Mouse (Mus musculus): ENCODE measurements around the gene Mx1. TPM values are rescaled to one million over a fixed set of nuclear protein-coding genes. Genes with fewer than 3 reads are reported as not detected.
A peak's percentile ranks its signal among the peaks of the same experiment; 100 is the strongest.

Mx1 gene
- total RNA-seq (2021), result 1.5 and 4.1 TPM in 2 replicates
- long read RNA-seq, experiment 1, partial matches to known transcripts, result 0 of 1 reads
- long read RNA-seq, experiment 1, other reads (novel, unspliced or antisense), result 1 of 1 reads
- long read RNA-seq, experiment 2, result 0 reads

GRCm38 (mm10) chr16:97462481-97463181 lies at the start of gene Mx1:
Mx1 (minus strand) TSS chr16:97462907.
- no peak for DNase-seq

GRCm38 (mm10) chr16:97512347-97512751 lies 49.6 kb upstream of the Mx1 start:
- no peak for DNase-seq

- DNase-seq, result peak; percentile 16
Measured at GRCm38 (mm10) chr16:97511495-97511894, 48.8 kb upstream of the Mx1 start.

- DNase-seq, result no peak
Measured at GRCm38 (mm10) chr16:97510849-97511248, 48.1 kb upstream of the Mx1 start.

- no peak for DNase-seq
Measured at GRCm38 (mm10) chr16:97507783-97508182, 45.1 kb upstream of the Mx1 start.

GRCm38 (mm10) chr16:97504793-97505192 lies 42.1 kb upstream of the Mx1 start:
- DNase-seq, result no peak

- DNase-seq, result no peak
Measured at GRCm38 (mm10) chr16:97503849-97504248, 41.1 kb upstream of the Mx1 start.

- no peak for DNase-seq
Measured at GRCm38 (mm10) chr16:97500901-97501300, 38.2 kb upstream of the Mx1 start.

GRCm38 (mm10) chr16:97499450-97499849 lies 36.7 kb upstream of the Mx1 start:
- no peak for DNase-seq

GRCm38 (mm10) chr16:97498139-97498538 lies 35.4 kb upstream of the Mx1 start:
- no peak for DNase-seq

- no peak for DNase-seq
Measured at GRCm38 (mm10) chr16:97497682-97498081, 35.0 kb upstream of the Mx1 start.

- DNase-seq, result no peak
Measured at GRCm38 (mm10) chr16:97496026-97496425, 33.3 kb upstream of the Mx1 start.

- no peak for DNase-seq
Measured at GRCm38 (mm10) chr16:97492369-97492768, 29.7 kb upstream of the Mx1 start.

GRCm38 (mm10) chr16:97478655-97479054 lies 15.9 kb upstream of the Mx1 start:
- DNase-seq, result no peak

GRCm38 (mm10) chr16:97476524-97476923 lies 13.8 kb upstream of the Mx1 start:
- no peak for DNase-seq

GRCm38 (mm10) chr16:97475581-97475980 lies 12.9 kb upstream of the Mx1 start:
- peak; percentile 85 for DNase-seq

GRCm38 (mm10) chr16:97474671-97475070 lies 12.0 kb upstream of the Mx1 start:
- DNase-seq, result peak; percentile 4

GRCm38 (mm10) chr16:97467993-97468791 lies 5.5 kb upstream of the Mx1 start:
- DNase-seq, result no peak

- no peak for DNase-seq
Measured at GRCm38 (mm10) chr16:97467472-97467871, 4.8 kb upstream of the Mx1 start.

GRCm38 (mm10) chr16:97466182-97466957 lies 3.7 kb upstream of the Mx1 start:
- DNase-seq, result no peak

GRCm38 (mm10) chr16:97461271-97461670 lies 1.4 kb downstream of the Mx1 start:
- DNase-seq, result no peak

GRCm38 (mm10) chr16:97459831-97460230 lies 2.9 kb downstream of the Mx1 start:
- no peak for DNase-seq

GRCm38 (mm10) chr16:97447386-97447785 lies 15.3 kb downstream of the Mx1 start:
- no peak for DNase-seq

Data from adrenal gland, postnatal 14 days (tissue).